Mouse (Mus musculus) kidney, embryonic 14.5 days (tissue): ENCODE data around the gene Dnph1. TPM values are rescaled to one million over a fixed set of nuclear protein-coding genes. Genes with fewer than 3 reads are reported as not detected.
A peak's percentile ranks its signal among the peaks of the same experiment; 100 is the strongest.

ENCODE experiments used
- ATAC-seq: fragments of 200-750 bp; cut with Nextera tagmentation; 2 replicates; pipeline ENCODE4 v1.8.0; 2017; ENCODE audit warnings: moderate number of reproducible peaks, mild to moderate bottlenecking, moderate TSS enrichment, moderate library complexity; ENCODE audit not compliant: low FRiP score, low TSS enrichment
- H3K27ac ChIP-seq: fragments of 300-500 bp; sonication (generic); 2 replicates; pipeline ENCODE4 v1.5.1; 2014; ENCODE audit warnings: low read depth, mild to moderate bottlenecking, low read length, moderate library complexity, mixed read lengths
- H3K27me3 ChIP-seq: fragments of 300-500 bp; sonication (generic); 2 replicates; pipeline ENCODE4 v1.6.1; 2014; ENCODE audit warnings: mild to moderate bottlenecking, low read length; ENCODE audit not compliant: control insufficient read depth, insufficient read depth
- H3K36me3 ChIP-seq: fragments of 300-500 bp; sonication (generic); 2 replicates; pipeline ENCODE4 v1.6.1; 2014; ENCODE audit warnings: low read length, mixed read lengths; ENCODE audit not compliant: control insufficient read depth, insufficient read depth
- H3K4me1 ChIP-seq: fragments of 300-500 bp; sonication (generic); 2 replicates; pipeline ENCODE4 v1.6.1; 2014; ENCODE audit warnings: low read length, mixed read lengths; ENCODE audit not compliant: control insufficient read depth, insufficient read depth
- H3K4me2 ChIP-seq: fragments of 300-500 bp; sonication (generic); replicated peaks from 2 replicates; pipeline ENCODE4 v1.6.1; 2014; ENCODE audit warnings: low read depth, mild to moderate bottlenecking, low read length
- H3K4me3 ChIP-seq: fragments of 300-500 bp; sonication (generic); 2 replicates; pipeline ENCODE4 v1.5.1; 2014; ENCODE audit warnings: mild to moderate bottlenecking, low read length
- H3K9ac ChIP-seq: fragments of 300-500 bp; sonication (generic); 2 replicates; pipeline ENCODE4 v1.6.1; 2014; ENCODE audit warnings: low read depth, mild to moderate bottlenecking, low read length, moderate library complexity
- H3K9me3 ChIP-seq: fragments of 300-500 bp; sonication (generic); 2 replicates; pipeline ENCODE4 v1.6.1; 2016; ENCODE audit warnings: low read length; ENCODE audit not compliant: control insufficient read depth
- WGBS: fragments of 180-500 bp; shearing (Covaris S2); extraction: QIAGEN DNeasy Blood & Tissue Kit; methylation state at CpG from one replicate; pipeline ENCODE4 v1.1.7; 2014; 5-methylcytosine and 5-hydroxymethylcytosine counted together
- polyA plus RNA-seq: library from polyadenylated mRNA; unstranded; fragments of >200 nt; fragmentation: Nextera tagmentation; extraction: Ambion mirVana; gene quantifications from 2 replicates; pipeline ENCODE4 v1.2.1, GENCODE M21; 2014

Gene Dnph1
- polyA plus RNA-seq, 1 experiment from 2014 or later, result 67.9 TPM

DNA sequence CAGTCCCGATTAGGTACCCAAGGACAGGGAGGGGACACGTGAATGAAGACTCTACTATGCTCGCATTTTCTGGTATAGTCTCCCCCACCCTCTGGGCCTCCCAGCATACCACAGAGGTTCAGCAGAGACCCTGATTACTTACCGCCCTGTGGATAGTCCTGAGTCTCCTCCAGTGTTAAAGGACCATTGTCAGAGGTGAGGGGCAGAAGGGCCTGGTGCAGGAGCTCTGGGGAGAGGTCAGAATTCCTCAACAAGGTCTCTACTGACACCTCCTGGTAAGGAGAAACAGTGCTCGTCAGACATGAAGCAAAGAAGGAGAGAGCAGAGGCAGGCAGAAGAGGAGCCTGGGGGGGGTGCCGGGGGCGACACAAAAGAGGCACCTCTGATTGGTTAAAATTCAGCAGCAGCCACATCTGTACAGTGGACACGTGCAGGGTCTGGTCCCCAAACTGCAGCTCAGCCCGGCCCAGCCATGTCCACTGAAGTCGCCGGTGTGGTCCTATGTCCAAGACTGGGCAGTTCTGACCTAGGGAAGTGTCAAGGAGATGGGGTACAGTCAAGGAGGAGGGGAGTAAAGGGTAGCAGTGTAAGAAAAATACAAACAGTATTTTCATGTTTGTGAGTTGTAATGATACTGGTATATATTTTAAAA, 14.7 kb downstream of the Dnph1 start:
- ATAC-seq, result no peak
- H3K4me2 ChIP-seq, result no peak overlapping the region
- no peak overlapping the region for H3K27ac ChIP-seq
- WGBS, result 56% methylated on average over 11 of the region's 11 CpGs
- no peaks in the 10 kb centered on the region for H3K9me3 ChIP-seq
- H3K36me3 ChIP-seq, result no peaks in the 10 kb centered on the region
- H3K27me3 ChIP-seq, result no peaks in the 10 kb centered on the region
- H3K9ac ChIP-seq, result no peak overlapping the region
- no peak overlapping the region for H3K4me3 ChIP-seq
- no peaks in the 10 kb centered on the region for H3K4me1 ChIP-seq

DNA sequence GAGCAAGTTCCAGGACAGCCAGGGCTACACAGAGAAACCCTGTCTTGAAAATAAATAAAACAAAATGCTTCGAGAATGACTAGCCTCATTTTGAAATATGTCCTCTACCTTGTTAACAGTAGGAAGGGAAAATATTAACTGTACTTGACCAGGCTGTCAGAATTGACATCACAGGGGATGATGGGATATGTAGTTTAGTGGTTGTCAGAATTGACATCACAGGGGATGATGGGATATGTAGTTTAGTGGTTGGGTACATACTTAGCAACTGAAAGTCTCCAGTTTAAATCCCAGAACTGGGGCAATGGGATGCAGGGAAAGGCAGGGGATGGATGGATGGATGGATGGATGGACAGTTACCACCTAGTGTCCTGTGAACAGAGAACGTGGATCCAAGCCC, 16.8 kb downstream of the Dnph1 start:
- no peaks in the 10 kb centered on the region for H3K9me3 ChIP-seq
- H3K4me1 ChIP-seq, result no peaks in the 10 kb centered on the region
- no peak overlapping the region for H3K4me2 ChIP-seq
- no peak overlapping the region for H3K9ac ChIP-seq
- no peaks in the 10 kb centered on the region for H3K27me3 ChIP-seq
- no peak overlapping the region for H3K27ac ChIP-seq
- no peak overlapping the region for H3K4me3 ChIP-seq
- WGBS, result 71% methylated on average over 2 of the region's 2 CpGs
- no peak for ATAC-seq
- H3K36me3 ChIP-seq, result no peaks in the 10 kb centered on the region

DNA sequence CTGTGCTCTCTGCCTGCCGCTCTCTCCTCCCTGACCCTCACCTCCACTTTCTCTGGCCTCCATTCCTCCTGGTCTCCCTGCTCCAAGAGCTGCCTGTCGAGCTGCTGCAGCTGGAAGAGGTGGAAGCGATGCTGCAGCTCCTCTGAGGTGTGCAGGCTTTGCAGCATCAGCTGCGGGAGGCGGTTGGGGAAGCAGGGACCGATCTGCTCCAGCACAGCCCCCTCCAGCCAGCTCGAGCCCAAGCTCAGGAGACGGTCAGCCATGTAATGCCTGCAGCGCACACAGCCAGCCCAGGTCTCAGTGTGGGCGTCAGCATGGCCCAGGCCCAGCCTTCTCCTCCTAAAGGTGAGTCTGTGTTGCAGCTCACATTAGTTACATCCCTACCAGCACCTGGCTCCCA, 23.5 kb downstream of the Dnph1 start:
- Histone ChIP-seq H3K4me3 (no peak overlapping the region), H3K27ac (no peak overlapping the region), H3K9ac (peak overlapping the region; percentile 18; the same call in 1 of the 2 replicates), H3K4me1 (no peaks in the 10 kb centered on the region), H3K9me3 (no peaks in the 10 kb centered on the region), H3K4me2 (peak overlapping the region; percentile 15), H3K27me3 (0 out of 2 replicates have a peak, but pooled peaks cover 5% of the 10 kb centered on the region), H3K36me3 (no peaks in the 10 kb centered on the region)
- 73% methylated on average over 10 of the region's 10 CpGs for WGBS
- no peak for ATAC-seq

DNA sequence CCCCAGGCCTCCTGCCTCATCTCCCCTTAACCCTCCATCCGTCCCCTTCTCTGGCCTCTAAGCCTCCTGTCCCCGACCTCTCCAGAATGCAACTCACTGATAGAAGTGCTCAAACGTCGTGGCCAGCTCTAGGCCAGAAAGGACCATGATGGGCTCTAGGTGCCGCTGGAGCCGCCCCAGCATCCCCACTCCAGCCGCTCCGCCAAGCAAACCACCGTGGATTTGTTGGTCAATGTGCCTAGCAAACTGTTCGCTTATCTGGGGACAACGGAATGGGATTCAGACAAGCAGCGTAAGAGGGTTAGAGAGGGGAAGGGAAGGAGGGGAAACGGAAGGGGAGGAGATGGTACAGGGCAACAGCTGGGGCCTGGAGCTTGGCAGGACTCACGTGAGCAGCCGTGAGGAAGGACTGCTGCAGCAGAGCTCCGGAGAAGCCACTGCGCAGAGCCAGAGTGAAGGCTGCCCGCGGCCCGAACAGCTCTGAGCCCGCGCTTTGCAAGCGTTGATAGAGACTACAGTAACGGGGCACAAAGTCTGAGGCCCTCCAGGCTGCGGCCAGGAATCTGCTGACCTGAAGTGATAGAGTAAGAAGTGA, 24.0 kb downstream of the Dnph1 start:
- H3K9me3 ChIP-seq, result no peaks in the 10 kb centered on the region
- ATAC-seq, result 0 out of 2 replicates have a peak, but pooled peaks have one; percentile 34
- peak overlapping the region; percentile 15 for H3K4me2 ChIP-seq
- 47% methylated on average over 25 of the region's 25 CpGs for WGBS
- peak overlapping the region; percentile 18; the same call in 1 of the 2 replicates for H3K9ac ChIP-seq
- H3K4me1 ChIP-seq, result no peaks in the 10 kb centered on the region
- H3K36me3 ChIP-seq, result no peaks in the 10 kb centered on the region
- no peak overlapping the region for H3K27ac ChIP-seq
- 0 out of 2 replicates have a peak, but pooled peaks cover 5% of the 10 kb centered on the region for H3K27me3 ChIP-seq
- H3K4me3 ChIP-seq, result no peak overlapping the region

DNA sequence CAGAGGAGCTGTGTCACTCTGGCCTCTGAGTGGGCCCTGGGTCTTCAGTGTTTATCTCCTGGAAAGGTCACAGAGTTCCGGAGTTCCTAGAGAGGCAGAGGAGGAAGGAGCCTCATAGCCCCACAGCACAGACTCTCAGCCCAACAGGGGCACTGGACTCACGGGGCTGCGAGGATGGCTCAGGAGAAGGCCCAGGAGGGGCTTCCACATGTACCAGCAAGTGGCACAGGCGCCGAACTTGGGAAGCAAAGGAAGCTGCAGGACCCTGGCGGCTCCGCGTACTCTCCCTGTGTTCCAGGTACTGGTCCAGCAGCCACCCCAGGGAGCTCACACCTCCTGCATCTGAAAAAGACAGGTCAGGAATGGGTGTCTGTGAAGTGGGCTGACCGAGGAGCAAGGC, 24.7 kb downstream of the Dnph1 start:
- WGBS, result 78% methylated on average over 9 of the region's 9 CpGs
- Histone ChIP-seq H3K4me2 (no peak overlapping the region), H3K4me3 (no peak overlapping the region), H3K9ac (no peak overlapping the region; the same call in 1 of the 2 replicates), H3K27me3 (0 out of 2 replicates have a peak, but pooled peaks cover 5% of the 10 kb centered on the region), H3K27ac (no peak overlapping the region), H3K9me3 (no peaks in the 10 kb centered on the region), H3K4me1 (no peaks in the 10 kb centered on the region), H3K36me3 (no peaks in the 10 kb centered on the region)
- no peak for ATAC-seq

DNA sequence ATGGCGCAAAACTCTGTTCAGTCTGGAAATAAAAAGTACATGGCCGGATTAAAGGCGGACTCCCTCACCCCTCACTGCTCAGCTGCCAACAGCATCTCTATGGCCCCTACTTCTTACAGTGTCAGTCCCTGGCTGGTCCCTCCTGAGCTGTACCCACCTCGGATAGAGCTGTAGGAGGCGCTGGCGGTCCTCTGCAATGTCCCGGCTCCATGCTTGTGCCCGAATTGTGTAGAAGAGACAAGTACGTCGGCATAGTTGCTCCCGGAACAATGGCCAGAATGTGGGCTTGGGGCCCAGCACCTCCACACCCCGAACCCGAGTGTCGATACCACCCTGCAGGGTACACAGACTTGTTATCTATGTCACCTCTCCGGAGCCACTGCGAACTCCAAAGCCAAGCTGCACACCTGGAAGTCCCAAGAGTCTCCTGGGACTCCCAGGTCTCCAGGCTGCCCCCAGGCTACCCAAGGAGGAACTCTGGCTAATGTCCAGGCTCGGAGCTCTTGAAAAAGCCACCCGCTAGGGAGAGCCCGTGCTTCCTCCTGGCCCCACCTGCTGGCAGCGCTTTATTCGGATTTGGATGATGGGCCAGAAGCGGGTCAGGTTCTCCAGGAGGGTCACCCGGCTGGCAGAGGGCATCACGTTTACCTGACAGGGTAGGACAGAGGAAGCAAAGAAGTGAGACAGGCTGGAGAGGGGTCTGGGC, 25.6 kb downstream of the Dnph1 start:
- Histone ChIP-seq H3K4me3 (no peak overlapping the region), H3K4me2 (no peak overlapping the region), H3K4me1 (no peaks in the 10 kb centered on the region), H3K9me3 (no peaks in the 10 kb centered on the region), H3K27me3 (0 out of 2 replicates have a peak, but pooled peaks cover 5% of the 10 kb centered on the region), H3K9ac (no peak overlapping the region), H3K27ac (no peak overlapping the region), H3K36me3 (no peaks in the 10 kb centered on the region)
- ATAC-seq, result no peak
- 40% methylated on average over 24 of the region's 24 CpGs for WGBS

DNA sequence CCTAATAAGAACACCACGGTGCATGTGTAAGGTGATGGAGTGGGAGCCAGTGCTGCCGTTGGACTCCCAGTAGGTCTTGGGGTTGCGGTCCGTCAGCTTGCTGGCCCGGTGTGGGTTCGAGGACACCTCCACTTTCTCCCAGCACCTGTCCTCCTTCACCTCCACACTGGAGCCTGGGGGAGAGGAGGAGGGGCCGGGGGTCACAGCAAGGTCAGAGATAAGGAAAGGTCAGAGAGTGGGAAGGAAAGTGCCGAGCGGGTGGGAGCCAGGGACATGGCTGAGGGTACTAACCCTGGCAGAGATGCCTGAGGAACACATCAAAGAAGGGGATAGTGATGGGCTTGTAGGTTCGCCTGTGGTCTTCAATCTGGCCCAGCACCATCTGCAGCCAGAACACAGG, 28.6 kb downstream of the Dnph1 start:
- H3K4me1 ChIP-seq, result no peaks in the 10 kb centered on the region
- no peak overlapping the region for H3K27ac ChIP-seq
- no peak for ATAC-seq
- 0 out of 2 replicates have a peak, but pooled peaks cover 3% of the 10 kb centered on the region for H3K27me3 ChIP-seq
- H3K4me2 ChIP-seq, result no peak overlapping the region
- H3K36me3 ChIP-seq, result no peaks in the 10 kb centered on the region
- no peaks in the 10 kb centered on the region for H3K9me3 ChIP-seq
- H3K4me3 ChIP-seq, result no peak overlapping the region
- 81% methylated on average over 10 of the region's 10 CpGs for WGBS
- H3K9ac ChIP-seq, result no peak overlapping the region

DNA sequence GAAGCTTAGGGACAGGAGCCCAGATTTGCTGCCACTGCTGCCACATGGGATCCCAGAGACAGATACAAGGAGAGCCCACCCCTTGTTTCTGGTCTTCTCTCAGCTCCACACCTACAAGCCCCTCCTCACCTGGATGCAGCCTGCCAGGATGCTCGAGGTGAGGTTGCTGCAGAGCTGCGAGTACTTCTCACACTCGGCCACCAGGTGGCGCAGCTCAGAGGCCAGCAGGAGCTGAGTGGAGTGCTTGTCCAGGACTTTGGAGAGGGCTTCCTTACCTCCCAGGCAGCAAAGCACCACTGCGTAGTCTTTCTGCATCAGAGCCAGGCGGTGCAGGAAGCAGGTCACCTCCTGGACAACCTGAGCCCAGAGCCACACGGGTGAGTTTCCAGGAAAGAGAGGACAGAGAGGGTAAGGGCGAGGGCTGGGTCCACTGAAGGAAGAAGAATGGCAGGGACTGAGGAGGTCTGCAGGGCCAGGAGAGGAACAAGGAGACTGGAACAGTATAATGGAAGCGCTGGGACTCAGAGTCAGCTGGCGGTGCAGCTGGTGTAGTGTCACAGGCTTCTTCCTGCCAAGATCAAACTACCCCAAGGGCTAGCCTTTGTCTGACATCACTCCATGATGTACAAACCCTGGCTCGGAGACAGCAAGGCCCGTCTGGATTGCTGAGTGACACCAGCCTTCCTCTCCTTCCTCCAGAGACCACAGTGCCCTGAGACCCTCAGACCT, 29.2 kb downstream of the Dnph1 start:
- H3K4me3 ChIP-seq, result no peak overlapping the region
- no peaks in the 10 kb centered on the region for H3K4me1 ChIP-seq
- no peak overlapping the region for H3K4me2 ChIP-seq
- H3K27me3 ChIP-seq, result no peaks in the 10 kb centered on the region
- H3K9ac ChIP-seq, result no peak overlapping the region
- H3K9me3 ChIP-seq, result no peaks in the 10 kb centered on the region
- ATAC-seq, result peak; percentile 72
- 36% methylated on average over 12 of the region's 12 CpGs for WGBS
- no peaks in the 10 kb centered on the region for H3K36me3 ChIP-seq
- no peak overlapping the region for H3K27ac ChIP-seq
